8 mouse cellular contexts compared by ENCODE assay signal in the genomic region with DNA sequence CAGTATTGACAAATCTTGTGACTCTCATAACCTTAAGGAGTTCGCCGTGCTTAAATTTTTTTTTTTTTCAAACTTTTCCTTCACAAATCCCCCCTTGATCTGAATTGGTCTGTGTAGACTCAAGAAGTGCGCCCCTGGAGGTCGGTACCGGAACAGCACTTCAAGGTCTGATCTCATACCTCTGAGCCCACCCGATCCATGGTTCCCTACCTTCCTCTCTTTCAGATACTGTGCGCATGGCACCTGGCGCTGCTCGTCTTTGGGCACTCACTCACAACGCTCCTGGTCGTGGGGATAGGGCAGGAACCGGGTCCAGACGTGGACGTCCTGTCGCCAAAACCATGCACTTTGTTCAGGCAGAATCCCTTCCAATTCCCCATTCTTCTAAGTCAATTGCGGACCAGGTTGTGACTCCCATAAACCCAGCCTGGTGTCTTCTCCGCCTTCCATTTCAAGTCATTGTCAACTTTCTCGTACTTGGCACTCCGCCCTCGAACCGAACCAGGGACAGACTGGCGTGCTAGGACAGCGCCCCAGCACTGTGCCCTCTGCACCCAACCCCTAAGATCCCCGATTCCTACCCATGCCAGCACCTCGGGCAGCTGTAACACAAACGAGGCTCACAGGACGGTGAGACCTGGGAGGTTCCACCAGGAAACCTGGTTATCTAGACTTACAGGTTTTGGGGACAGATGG. TPM values are rescaled to one million over a fixed set of nuclear protein-coding genes. Genes with fewer than 3 reads are reported as not detected.
DNase-seq lines count a peak whose midpoint lies in the region; ATAC-seq and TF ChIP-seq lines count a peak whose summit lies in the region.

No protein-coding gene starts in this region.

- peak; percentile 25 to 54 for DNase-seq in left cerebral cortex, adult 2 months (ENCODE audit: extremely low spot score in 1 of 2, low spot score in 2 of 2)
- DNase-seq in left cerebral cortex, postnatal 36 days (ENCODE audit: low spot score in 2 of 2), result no peak
- peak; percentile 32 for DNase-seq in cerebellum, adult 9-11 months
- peak; percentile 74 for DNase-seq in forelimb bud, embryonic 11.5 days (ENCODE audit: low read depth, low spot score)
- DNase-seq in hindbrain, embryonic 14.5 days (ENCODE audit: low spot score), result peak; percentile 80
- peak; percentile 78 for DNase-seq in limb, embryonic 14.5 days (ENCODE audit: low spot score)
- peak; percentile 84 for DNase-seq in midbrain, embryonic 14.5 days
- peak; percentile 75 for DNase-seq in splenic B cell, adult 2 months (ENCODE audit: low read depth, low spot score)

- TF ChIP-seq POLR2A in limb, embryonic 14.5 days (IDR thresholded peaks at IDR 0.05; ENCODE audit: borderline replicate concordance, extremely low read depth, insufficient read depth, insufficient read length), result no peak

- H3K4me3 ChIP-seq in left cerebral cortex, adult 2 months, result no peak overlapping the region
- H3K4me3 ChIP-seq in hindbrain, embryonic 14.5 days (replicated peaks; ENCODE audit: low read length), result peak overlapping the region; percentile 19
- H3K4me3 ChIP-seq in limb, embryonic 14.5 days (replicated peaks; ENCODE audit: low read length), result peak overlapping the region; percentile 26
- 0 out of 2 replicates have a peak overlapping the region, but pooled peaks have one; percentile 12 for H3K4me3 ChIP-seq in midbrain, embryonic 14.5 days (replicated peaks; ENCODE audit: low read depth, low read length)

- H3K27ac ChIP-seq in left cerebral cortex, adult 2 months, result no peak overlapping the region
- no peak overlapping the region for H3K27ac ChIP-seq in hindbrain, embryonic 14.5 days
- H3K27ac ChIP-seq in limb, embryonic 14.5 days (replicated peaks; ENCODE audit: low read depth, low read length), result no peak overlapping the region
- no peak overlapping the region for H3K27ac ChIP-seq in midbrain, embryonic 14.5 days (replicated peaks; ENCODE audit: low read depth, low read length)

- intact Hi-C loops in left cerebral cortex, adult 2 months (cut with DNase I), result no loop called here
- intact Hi-C loops in left cerebral cortex, postnatal 36 days (cut with DNase I), result loop anchor here (5.0 kb wide), 1 partner anchor 244 kb away; no protein-coding TSS in a partner anchor

- H3K4me2 ChIP-seq in hindbrain, embryonic 14.5 days (replicated peaks), result peak overlapping the region; percentile 39
- peak overlapping the region; percentile 43 for H3K4me2 ChIP-seq in limb, embryonic 14.5 days (replicated peaks; ENCODE audit: low read depth, low read length, severe bottlenecking)
- H3K4me2 ChIP-seq in midbrain, embryonic 14.5 days (ENCODE audit: low read length), result peak overlapping the region; percentile 37

- H3K36me3 ChIP-seq in hindbrain, embryonic 14.5 days (replicated peaks; ENCODE audit: control insufficient read depth, insufficient read depth), result no peaks in the 10 kb centered on the region
- H3K36me3 ChIP-seq in limb, embryonic 14.5 days (ENCODE audit: control insufficient read depth, insufficient read depth, low read length), result no peaks in the 10 kb centered on the region
- no peaks in the 10 kb centered on the region for H3K36me3 ChIP-seq in midbrain, embryonic 14.5 days (ENCODE audit: control insufficient read depth, insufficient read depth, low read length)
- H3K36me3 ChIP-seq in splenic B cell, adult 2 months (ENCODE audit: control insufficient read depth, insufficient read depth, low read length, poor library complexity, severe bottlenecking), result no peaks in the 10 kb centered on the region

- 0 out of 2 replicates have a peak, but pooled peaks have one; percentile 31 for ATAC-seq in hindbrain, embryonic 14.5 days (ENCODE audit: low FRiP score)
- peak; percentile 60 for ATAC-seq in limb, embryonic 14.5 days (ENCODE audit: low FRiP score, low read depth)
- no peak for ATAC-seq in midbrain, embryonic 14.5 days (ENCODE audit: low FRiP score, low TSS enrichment)

- peaks cover 32% of the 10 kb centered on the region for H3K27me3 ChIP-seq in hindbrain, embryonic 14.5 days (ENCODE audit: control insufficient read depth, insufficient read depth, low read length)
- H3K27me3 ChIP-seq in limb, embryonic 14.5 days (ENCODE audit: control insufficient read depth, insufficient read depth, low read length), result peaks cover 41% of the 10 kb centered on the region
- peaks cover 24% of the 10 kb centered on the region for H3K27me3 ChIP-seq in midbrain, embryonic 14.5 days (ENCODE audit: control insufficient read depth, insufficient read depth, low read length)
- H3K27me3 ChIP-seq in splenic B cell, adult 2 months (ENCODE audit: control insufficient read depth, insufficient read depth, low read length, poor library complexity, severe bottlenecking), result no peaks in the 10 kb centered on the region

- H3K4me1 ChIP-seq in hindbrain, embryonic 14.5 days (replicated peaks; ENCODE audit: control insufficient read depth, insufficient read depth, low read length), result peaks cover 9% of the 10 kb centered on the region; the same call in 1 of the 2 replicates
- 0 out of 2 replicates have a peak, but pooled peaks cover 3% of the 10 kb centered on the region for H3K4me1 ChIP-seq in limb, embryonic 14.5 days (ENCODE audit: control insufficient read depth, insufficient read depth, low read length)
- peaks cover 6% of the 10 kb centered on the region; the same call in 1 of the 2 replicates for H3K4me1 ChIP-seq in midbrain, embryonic 14.5 days (ENCODE audit: control insufficient read depth, insufficient read depth, low read length)

- no peak overlapping the region for H3K9ac ChIP-seq in hindbrain, embryonic 14.5 days
- no peak overlapping the region for H3K9ac ChIP-seq in limb, embryonic 14.5 days (ENCODE audit: low read depth, low read length, severe bottlenecking)
- H3K9ac ChIP-seq in midbrain, embryonic 14.5 days (replicated peaks; ENCODE audit: low read length), result no peak overlapping the region

- WGBS in hindbrain, embryonic 14.5 days, result 4% methylated on average over 27 of the region's 27 CpGs
- 5% methylated on average over 27 of the region's 27 CpGs for WGBS in limb, embryonic 14.5 days
- 4% methylated on average over 27 of the region's 27 CpGs for WGBS in midbrain, embryonic 14.5 days

- no peaks in the 10 kb centered on the region for H3K9me3 ChIP-seq in hindbrain, embryonic 14.5 days (ENCODE audit: control insufficient read depth, low read length)
- H3K9me3 ChIP-seq in limb, embryonic 14.5 days (ENCODE audit: control insufficient read depth, low read length), result no peaks in the 10 kb centered on the region
- H3K9me3 ChIP-seq in midbrain, embryonic 14.5 days (ENCODE audit: control insufficient read depth, low read length), result no peaks in the 10 kb centered on the region

- peak; percentile 81 for TF ChIP-seq CTCF in left cerebral cortex, adult 2 months (IDR thresholded peaks at IDR 0.05)

RNA-seq across cellular contexts. Expression of gene Duoxa1, which starts 0.7 kb away (rescaled TPM):
- total RNA-seq in left cerebral cortex, adult 2 months (2021), result not detected
- total RNA-seq in left cerebral cortex, postnatal 36 days (2021), result not detected
- polyA plus RNA-seq in hindbrain, embryonic 14.5 days (2014; fragmentation: Nextera tagmentation; extraction: Ambion mirVana), result 0.16 and 0.31 TPM in 2 replicates
- polyA plus RNA-seq in limb, embryonic 14.5 days (2012; rRNA removed), result 6.9 and 9.1 TPM in 2 replicates
- 7.9 and 10.3 TPM in 2 replicates for polyA plus RNA-seq in limb, embryonic 14.5 days (2014; fragmentation: Nextera tagmentation; extraction: Ambion mirVana)
- polyA plus RNA-seq in midbrain, embryonic 14.5 days (2014; fragmentation: Nextera tagmentation; extraction: Ambion mirVana), result 0.25 TPM in 1 of 2 replicates, not detected in the other

RNA-seq across cellular contexts. Expression of gene Duox1, which starts 2.6 kb away (rescaled TPM):
- total RNA-seq in left cerebral cortex, adult 2 months (2021), result not detected
- total RNA-seq in left cerebral cortex, postnatal 36 days (2021), result under 1 TPM in 1 of 2 experiments, not detected in 1; 0.05 TPM
- polyA plus RNA-seq in hindbrain, embryonic 14.5 days (2014; fragmentation: Nextera tagmentation; extraction: Ambion mirVana), result 0.04 and 0.12 TPM in 2 replicates
- 1.2 and 1.5 TPM in 2 replicates for polyA plus RNA-seq in limb, embryonic 14.5 days (2012; rRNA removed)
- polyA plus RNA-seq in limb, embryonic 14.5 days (2014; fragmentation: Nextera tagmentation; extraction: Ambion mirVana), result 1.2 and 1.6 TPM in 2 replicates
- 0.18 and 0.22 TPM in 2 replicates for polyA plus RNA-seq in midbrain, embryonic 14.5 days (2014; fragmentation: Nextera tagmentation; extraction: Ambion mirVana)

RNA-seq across cellular contexts. Expression of gene Duoxa2, which starts 14.2 kb away (rescaled TPM):
- total RNA-seq in left cerebral cortex, adult 2 months (2021), result not detected
- not detected for total RNA-seq in left cerebral cortex, postnatal 36 days (2021)
- polyA plus RNA-seq in hindbrain, embryonic 14.5 days (2014; fragmentation: Nextera tagmentation; extraction: Ambion mirVana), result 0.46 TPM in 1 of 2 replicates, not detected in the other
- polyA plus RNA-seq in limb, embryonic 14.5 days (2012; rRNA removed), result 0.41 and 0.61 TPM in 2 replicates
- 0.18 and 0.72 TPM in 2 replicates for polyA plus RNA-seq in limb, embryonic 14.5 days (2014; fragmentation: Nextera tagmentation; extraction: Ambion mirVana)
- polyA plus RNA-seq in midbrain, embryonic 14.5 days (2014; fragmentation: Nextera tagmentation; extraction: Ambion mirVana), result 0.23 TPM in 1 of 2 replicates, not detected in the other

RNA-seq across cellular contexts. Expression of gene Duox2, which starts 14.6 kb away (rescaled TPM):
- total RNA-seq in left cerebral cortex, adult 2 months (2021), result not detected
- total RNA-seq in left cerebral cortex, postnatal 36 days (2021), result not detected
- not detected in 2 replicates for polyA plus RNA-seq in hindbrain, embryonic 14.5 days (2014; fragmentation: Nextera tagmentation; extraction: Ambion mirVana)
- polyA plus RNA-seq in limb, embryonic 14.5 days (2012; rRNA removed), result 0.16 and 0.27 TPM in 2 replicates
- 0.08 and 0.54 TPM in 2 replicates for polyA plus RNA-seq in limb, embryonic 14.5 days (2014; fragmentation: Nextera tagmentation; extraction: Ambion mirVana)
- 0.04 TPM in 1 of 2 replicates, not detected in the other for polyA plus RNA-seq in midbrain, embryonic 14.5 days (2014; fragmentation: Nextera tagmentation; extraction: Ambion mirVana)

RNA-seq across cellular contexts. Expression of gene Shf, which starts 56.1 kb away (rescaled TPM):
- total RNA-seq in left cerebral cortex, adult 2 months (2021), result 10 to 100 TPM; 70.3 to 78.4 TPM
- 10 to 100 TPM; 68.3 to 76.2 TPM for total RNA-seq in left cerebral cortex, postnatal 36 days (2021)
- 17.9 and 19.2 TPM in 2 replicates for polyA plus RNA-seq in hindbrain, embryonic 14.5 days (2014; fragmentation: Nextera tagmentation; extraction: Ambion mirVana)
- polyA plus RNA-seq in limb, embryonic 14.5 days (2012; rRNA removed), result 34.1 and 34.2 TPM in 2 replicates
- polyA plus RNA-seq in limb, embryonic 14.5 days (2014; fragmentation: Nextera tagmentation; extraction: Ambion mirVana), result 6.5 and 7.8 TPM in 2 replicates
- 15.9 and 19.2 TPM in 2 replicates for polyA plus RNA-seq in midbrain, embryonic 14.5 days (2014; fragmentation: Nextera tagmentation; extraction: Ambion mirVana)

Comparison
In these comparisons a context has a peak if more than half of its experiments do, and no peak if none do; other contexts are left out.
1. DNase-seq: peak in left cerebral cortex, adult 2 months (2 of 2), cerebellum, adult 9-11 months (single experiment), forelimb bud, embryonic 11.5 days (single experiment), hindbrain, embryonic 14.5 days (single experiment), limb, embryonic 14.5 days (single experiment), midbrain, embryonic 14.5 days (single experiment) and splenic B cell, adult 2 months (single experiment); none in left cerebral cortex, postnatal 36 days (0 of 2).
2. Peak in every context shown above with its lines, with median percentiles within 50 percentile points of each other: H3K4me2 ChIP-seq.